Mouse (Mus musculus) gastrocnemius, postnatal 36 days (tissue): ENCODE data around the gene Depdc1b. TPM values are rescaled to one million over a fixed set of nuclear protein-coding genes. Genes with fewer than 3 reads are reported as not detected.

ENCODE experiments used
- DNase-seq, 2 experiments: peaks; one replicate each; pipeline ENCODE4 v3.0.0; 2022
- intact Hi-C: fragments of 180-260 bp; cut with DNase I; formaldehyde crosslinking; loops from one replicate; pipeline ENCODE4 v1.15.1; 2025
- total RNA-seq, 2 experiments: library from RNA; stranded (reverse); gene quantifications; 2 replicates each; pipeline ENCODE4 v1.2.3; 2021

Depdc1b gene
- total RNA-seq, 2 experiments from 2014 or later: 0.20 TPM

GRCm38 (mm10) chr13:108304680-108305079 is 11.5 kb upstream of the Depdc1b start:
- DNase-seq: no peak
- intact Hi-C loops: no loop called here

- no peak for DNase-seq
- intact Hi-C loops: loop anchor here (5.0 kb wide), 1 partner anchor 104 kb away; the partner anchor contains the start of gene Elovl7
Observed at GRCm38 (mm10) chr13:108316487-108316903, 363 bp downstream of the Depdc1b start.

GRCm38 (mm10) chr13:108317414-108317813 is 1.3 kb downstream of the Depdc1b start:
- DNase-seq: no peak
- intact Hi-C loops: loop anchor here (5.0 kb wide), 1 partner anchor 105 kb away; the partner anchor contains the start of gene Elovl7

GRCm38 (mm10) chr13:108319028-108319427 is 2.9 kb downstream of the Depdc1b start:
- intact Hi-C loops: loop anchor here (5.0 kb wide), 1 partner anchor 107 kb away; the partner anchor contains the start of gene Elovl7
- DNase-seq: no peak

- DNase-seq: no peak
- intact Hi-C loops: no loop called here
Observed at GRCm38 (mm10) chr13:108320216-108320615, 4.1 kb downstream of the Depdc1b start.

GRCm38 (mm10) chr13:108322466-108322865 is 6.3 kb downstream of the Depdc1b start:
- intact Hi-C loops: no loop called here

GRCm38 (mm10) chr13:108323317-108323716 is 7.2 kb downstream of the Depdc1b start:
- intact Hi-C loops: no loop called here
- no peak for DNase-seq

More at GRCm38 (mm10) chr13:108322466-108322865, 6.3 kb downstream of the Depdc1b start:
- no peak for DNase-seq

- intact Hi-C loops: no loop called here
- no peak for DNase-seq
Observed at GRCm38 (mm10) chr13:108323866-108324829, 8.0 kb downstream of the Depdc1b start.

- DNase-seq: no peak
- intact Hi-C loops: loop anchor here (5.0 kb wide), 1 partner anchor 134 kb away; no protein-coding TSS in a partner anchor
Observed at GRCm38 (mm10) chr13:108325871-108326270, 9.7 kb downstream of the Depdc1b start.

GRCm38 (mm10) chr13:108326351-108326750 is 10.2 kb downstream of the Depdc1b start:
- intact Hi-C loops: loop anchor here (5.0 kb wide), 1 partner anchor 134 kb away; no protein-coding TSS in a partner anchor
- DNase-seq: no peak

- intact Hi-C loops: loop anchor here (5.0 kb wide), 1 partner anchor 135 kb away; no protein-coding TSS in a partner anchor
Observed at GRCm38 (mm10) chr13:108327047-108327446, 10.9 kb downstream of the Depdc1b start.

GRCm38 (mm10) chr13:108328406-108329180 is 12.5 kb downstream of the Depdc1b start:
- intact Hi-C loops: loop anchor here (5.0 kb wide), 1 partner anchor 136 kb away; no protein-coding TSS in a partner anchor
- DNase-seq: no peak

More at GRCm38 (mm10) chr13:108327047-108327446, 10.9 kb downstream of the Depdc1b start:
- DNase-seq: no peak

- DNase-seq: no peak
- intact Hi-C loops: loop anchor here (5.0 kb wide), 1 partner anchor 137 kb away; no protein-coding TSS in a partner anchor
Observed at GRCm38 (mm10) chr13:108329693-108330092, 13.6 kb downstream of the Depdc1b start.

- intact Hi-C loops: no loop called here
- DNase-seq: no peak
Observed at GRCm38 (mm10) chr13:108335257-108336003, 19.3 kb downstream of the Depdc1b start.

- intact Hi-C loops: no loop called here
Observed at GRCm38 (mm10) chr13:108336192-108336591, 20.1 kb downstream of the Depdc1b start.

GRCm38 (mm10) chr13:108337340-108337739 is 21.2 kb downstream of the Depdc1b start:
- intact Hi-C loops: no loop called here
- no peak for DNase-seq

More at GRCm38 (mm10) chr13:108336192-108336591, 20.1 kb downstream of the Depdc1b start:
- DNase-seq: no peak

- intact Hi-C loops: no loop called here
- DNase-seq: no peak
Observed at GRCm38 (mm10) chr13:108338076-108338836, 22.1 kb downstream of the Depdc1b start.

- no peak for DNase-seq
- intact Hi-C loops: no loop called here
Observed at GRCm38 (mm10) chr13:108339907-108340596, 23.9 kb downstream of the Depdc1b start.
